Mouse (Mus musculus): ENCODE data around the gene Pde4dip. TPM values are rescaled to one million over a fixed set of nuclear protein-coding genes. Genes with fewer than 3 reads are reported as not detected.

Pde4dip gene
- polyA plus RNA-seq, 1 experiment from 2014 or later, result 6.0 TPM

DNA sequence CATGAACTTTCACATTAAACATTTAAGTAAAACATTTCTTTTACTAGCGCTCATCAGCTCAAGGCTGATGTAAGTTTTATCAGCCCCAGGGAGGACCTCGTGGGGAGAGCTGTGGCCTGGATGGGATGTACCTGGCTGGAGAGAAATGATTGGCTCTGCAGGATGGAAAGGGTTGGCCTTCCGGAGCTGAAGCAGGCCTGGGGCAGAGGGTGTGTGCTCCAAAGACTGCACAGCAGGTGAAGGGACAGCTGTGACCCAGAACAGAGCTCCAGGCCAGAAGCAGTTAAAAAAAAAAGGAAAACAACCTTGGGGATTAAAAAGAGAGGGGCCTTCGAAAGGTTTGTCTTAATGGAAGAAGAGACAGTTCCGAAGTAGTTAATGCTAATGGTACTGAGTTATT, 13.7 kb downstream of the Pde4dip start:
- no peaks in the 10 kb centered on the region for H3K36me3 ChIP-seq (ENCODE audit: inconsistent target)
- WGBS (ENCODE audit: missing documents), result 97% methylated on average over 5 of the region's 5 CpGs

DNA sequence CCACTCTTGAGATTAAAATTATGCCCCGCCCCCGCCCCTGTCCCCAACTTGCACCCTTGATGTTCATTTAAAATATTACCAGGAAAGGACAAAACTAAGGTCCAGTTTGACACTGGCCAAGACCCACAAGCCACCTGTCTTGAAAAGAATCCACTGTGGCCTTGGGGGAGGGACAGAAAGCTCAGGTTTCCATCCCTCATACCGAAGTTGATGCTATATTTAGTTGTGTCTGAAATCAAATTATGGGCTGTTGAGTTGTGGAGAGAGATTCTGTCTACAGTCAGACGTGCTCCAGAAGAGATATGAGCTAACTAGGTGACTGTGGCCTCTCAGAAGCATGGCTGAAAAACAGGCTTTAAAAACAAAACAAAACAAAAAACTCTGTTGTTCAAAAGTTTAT, 18.8 kb downstream of the Pde4dip start:
- Histone ChIP-seq H3K79me2 (ENCODE audit: inconsistent target) (no peaks in the 10 kb centered on the region), H3K27ac (no peak overlapping the region), H3K4me3 (ENCODE audit: inconsistent target) (no peak overlapping the region), H3K36me3 (ENCODE audit: inconsistent target) (no peaks in the 10 kb centered on the region)
- WGBS (ENCODE audit: missing documents), result 76% methylated on average over 4 of the region's 4 CpGs

More for the DNA sequence above, 13.7 kb downstream of the Pde4dip start:
- Histone ChIP-seq H3K4me3 (ENCODE audit: inconsistent target) (no peak overlapping the region), H3K79me2 (ENCODE audit: inconsistent target) (no peaks in the 10 kb centered on the region), H3K27ac (no peak overlapping the region)

DNA sequence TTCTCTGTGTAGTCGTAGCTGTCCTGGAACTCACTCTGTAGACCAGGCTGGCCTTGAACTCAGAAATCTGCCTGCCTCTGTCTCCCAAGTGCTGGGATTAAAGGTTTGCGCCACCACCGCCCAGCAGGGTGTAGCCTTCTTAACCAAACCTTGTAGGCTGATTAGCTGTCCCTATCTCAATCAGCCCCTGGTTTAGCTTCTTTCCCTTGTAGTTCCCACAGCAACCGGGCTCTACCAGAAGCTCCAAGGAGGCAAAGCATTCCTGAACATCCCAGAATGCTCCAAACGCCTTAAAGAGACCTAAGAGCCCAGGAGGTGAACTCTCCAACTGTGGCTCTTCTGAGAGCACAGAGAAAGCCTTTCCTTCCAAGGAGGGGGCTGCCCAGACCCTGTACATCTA, 19.8 kb downstream of the Pde4dip start:
- no peak overlapping the region for H3K4me3 ChIP-seq (ENCODE audit: inconsistent target)
- whole genome bisulfite sequencing (ENCODE audit: missing documents), result 79% methylated on average over 5 of the region's 5 CpGs
- no peak overlapping the region for H3K27ac ChIP-seq
- no peaks in the 10 kb centered on the region for H3K79me2 ChIP-seq (ENCODE audit: inconsistent target)
- no peaks in the 10 kb centered on the region for H3K36me3 ChIP-seq (ENCODE audit: inconsistent target)

DNA sequence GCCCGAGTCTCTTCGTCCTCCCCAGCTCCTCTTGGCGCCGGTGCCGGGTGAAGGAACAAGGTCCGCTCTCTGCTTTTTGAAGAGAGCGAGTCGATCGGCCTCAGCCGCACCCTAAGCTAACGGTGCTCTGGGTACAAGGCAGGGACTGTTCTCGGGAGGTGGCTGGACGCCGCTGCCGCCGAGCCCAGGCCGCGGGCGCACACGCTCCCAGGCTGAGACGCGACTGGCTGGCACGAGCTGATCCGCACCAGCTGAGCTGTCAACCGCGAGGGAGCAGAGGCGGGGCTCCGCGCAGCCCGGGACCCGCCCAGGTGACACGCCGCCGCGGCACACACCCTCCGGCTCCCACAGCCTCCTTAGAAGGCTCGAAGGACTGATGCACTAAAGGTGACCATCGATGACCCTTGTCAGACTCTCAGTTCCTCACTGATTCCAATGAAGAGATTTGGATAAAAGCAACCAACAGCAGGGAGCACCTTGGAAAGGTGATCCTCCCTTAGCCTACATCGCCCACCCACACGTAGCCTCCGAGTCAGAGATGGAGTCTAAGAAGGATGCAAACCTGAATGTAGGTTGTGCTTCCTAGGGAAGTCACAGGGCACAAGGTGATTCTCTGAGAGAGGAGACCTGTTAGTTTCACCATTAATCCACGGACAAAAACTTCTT, 20.4 kb downstream of the Pde4dip start:
- no peak overlapping the region for H3K27ac ChIP-seq
- no peaks in the 10 kb centered on the region for H3K79me2 ChIP-seq (ENCODE audit: inconsistent target)
- H3K36me3 ChIP-seq (ENCODE audit: inconsistent target), result no peaks in the 10 kb centered on the region
- no peak overlapping the region for H3K4me3 ChIP-seq (ENCODE audit: inconsistent target)
- 5% methylated on average over 41 of the region's 42 CpGs for WGBS (ENCODE audit: missing documents)

DNA sequence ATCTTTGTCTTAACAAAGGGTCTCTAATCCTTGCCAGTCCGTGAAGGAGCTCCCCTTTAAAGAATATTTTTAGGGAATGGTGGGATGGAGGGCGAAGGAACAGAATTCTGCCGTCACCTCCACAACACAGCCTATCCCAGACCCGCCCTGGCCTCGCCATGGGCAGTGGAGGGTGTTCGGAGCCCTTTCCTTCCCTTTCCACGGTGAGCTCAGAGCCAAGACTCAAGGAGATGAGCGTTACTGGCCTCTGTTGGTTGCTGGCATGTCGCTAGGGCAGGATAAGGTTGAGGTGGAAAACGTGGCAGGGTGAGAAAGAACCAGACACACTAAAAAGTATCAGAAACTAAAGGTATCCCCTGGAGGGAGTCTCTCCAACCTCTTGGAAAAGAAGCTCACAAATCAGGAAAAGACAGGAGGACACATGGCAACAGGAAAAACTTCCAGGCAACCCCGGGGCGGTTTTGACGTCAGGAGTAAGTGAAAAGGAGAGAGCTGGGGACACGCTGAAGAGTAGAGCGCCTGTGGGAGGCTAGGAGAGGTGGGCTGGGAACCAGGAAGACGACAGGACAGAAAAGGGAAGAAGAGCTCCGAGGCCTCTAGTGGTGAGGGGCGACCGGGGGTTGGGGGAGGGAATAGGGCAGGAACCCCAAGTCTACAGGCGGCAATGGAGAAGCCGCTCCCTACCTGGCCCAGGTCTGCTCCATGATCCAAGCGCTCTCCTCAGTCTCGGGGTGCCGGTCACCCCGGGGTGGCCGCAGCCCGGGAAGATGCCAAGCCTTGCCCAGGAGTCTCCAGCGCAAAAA, 21.1 kb downstream of the Pde4dip start:
- WGBS (ENCODE audit: missing documents), result 9% methylated on average over 27 of the region's 28 CpGs
- Histone ChIP-seq H3K27ac (no peak overlapping the region), H3K36me3 (ENCODE audit: inconsistent target) (no peaks in the 10 kb centered on the region), H3K4me3 (ENCODE audit: inconsistent target) (no peak overlapping the region), H3K79me2 (ENCODE audit: inconsistent target) (no peaks in the 10 kb centered on the region)

DNA sequence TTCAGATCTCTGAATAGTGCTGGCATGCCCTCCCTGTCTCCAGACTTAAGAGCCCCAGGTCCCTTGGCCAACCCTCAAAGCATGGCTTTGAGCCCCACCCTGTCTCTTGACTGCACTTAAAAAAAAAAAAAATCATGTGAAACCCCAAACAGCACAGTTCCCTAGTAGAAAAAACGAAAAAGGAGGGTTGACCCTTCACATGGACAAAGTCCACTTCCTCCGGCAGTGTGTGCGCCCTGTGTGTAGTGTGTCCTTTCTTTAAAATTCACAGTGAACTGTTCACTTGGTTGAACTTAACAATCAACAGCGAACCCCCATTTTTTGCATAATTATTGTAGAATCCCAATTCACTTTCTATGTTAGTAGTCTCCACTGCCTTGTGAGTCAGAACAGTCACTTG, 21.8 kb downstream of the Pde4dip start:
- no peak overlapping the region for H3K27ac ChIP-seq
- H3K79me2 ChIP-seq (ENCODE audit: inconsistent target), result no peaks in the 10 kb centered on the region
- H3K4me3 ChIP-seq (ENCODE audit: inconsistent target), result no peak overlapping the region
- WGBS (ENCODE audit: missing documents), result 67% methylated on average over 4 of the region's 4 CpGs
- H3K36me3 ChIP-seq (ENCODE audit: inconsistent target), result no peaks in the 10 kb centered on the region

DNA sequence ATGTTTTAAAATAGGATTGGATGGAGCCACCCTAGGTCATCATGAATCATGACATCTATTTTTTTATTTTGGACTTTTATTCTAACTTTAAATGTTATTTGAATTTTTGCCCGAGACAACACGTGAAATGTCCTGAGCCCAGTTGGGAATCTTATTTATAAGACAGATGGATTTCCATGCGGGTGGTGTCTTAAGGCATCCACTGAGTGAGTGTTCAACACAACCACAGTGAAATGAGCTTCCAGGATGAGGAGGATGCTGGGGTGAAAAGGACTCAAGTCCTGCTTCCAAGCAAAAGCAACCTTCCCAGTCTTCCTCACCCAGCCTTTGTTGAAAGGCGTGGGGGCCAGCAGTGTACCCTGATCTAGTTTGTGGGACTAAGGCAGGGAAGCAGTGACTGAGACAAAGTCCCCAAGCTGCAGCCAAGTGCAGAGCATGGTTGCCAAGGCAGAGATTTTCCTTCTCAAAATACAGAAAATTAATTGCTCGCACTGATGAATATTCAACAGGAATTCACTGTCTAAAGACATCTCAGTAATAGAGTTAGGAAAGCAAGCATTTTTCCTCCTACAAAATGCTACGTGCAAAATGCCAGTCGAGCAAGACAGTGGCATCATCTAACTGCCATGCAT, 27.6 kb downstream of the Pde4dip start:
- 91% methylated on average over 7 of the region's 7 CpGs for WGBS (ENCODE audit: missing documents)
- Histone ChIP-seq H3K79me2 (ENCODE audit: inconsistent target) (no peaks in the 10 kb centered on the region), H3K27ac (no peak overlapping the region), H3K4me3 (ENCODE audit: inconsistent target) (no peak overlapping the region), H3K36me3 (ENCODE audit: inconsistent target) (no peaks in the 10 kb centered on the region)

DNA sequence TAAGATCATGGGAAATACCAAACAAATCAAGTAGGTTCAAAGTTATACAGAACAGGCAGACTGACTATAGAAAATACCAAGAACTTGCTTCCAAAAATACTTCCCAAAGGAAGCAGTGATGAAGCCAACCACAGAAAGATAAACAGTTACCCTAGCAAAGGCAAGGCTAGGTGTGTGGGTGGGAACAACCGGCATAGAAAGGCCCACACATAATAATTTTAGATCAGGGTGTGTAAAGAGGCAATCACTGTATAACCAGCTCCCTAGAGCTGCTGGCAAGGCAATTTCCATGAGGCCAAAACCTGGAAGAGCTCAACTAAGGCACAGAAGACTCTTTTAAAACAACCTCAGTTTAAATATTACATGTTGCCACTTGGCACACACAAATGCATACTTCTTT, 29.1 kb downstream of the Pde4dip start:
- H3K36me3 ChIP-seq (ENCODE audit: inconsistent target), result no peaks in the 10 kb centered on the region
- WGBS (ENCODE audit: missing documents), result 38% methylated on average over 1 of the region's 1 CpGs
- H3K79me2 ChIP-seq (ENCODE audit: inconsistent target), result no peaks in the 10 kb centered on the region
- no peak overlapping the region for H3K27ac ChIP-seq
- no peak overlapping the region for H3K4me3 ChIP-seq (ENCODE audit: inconsistent target)

DNA sequence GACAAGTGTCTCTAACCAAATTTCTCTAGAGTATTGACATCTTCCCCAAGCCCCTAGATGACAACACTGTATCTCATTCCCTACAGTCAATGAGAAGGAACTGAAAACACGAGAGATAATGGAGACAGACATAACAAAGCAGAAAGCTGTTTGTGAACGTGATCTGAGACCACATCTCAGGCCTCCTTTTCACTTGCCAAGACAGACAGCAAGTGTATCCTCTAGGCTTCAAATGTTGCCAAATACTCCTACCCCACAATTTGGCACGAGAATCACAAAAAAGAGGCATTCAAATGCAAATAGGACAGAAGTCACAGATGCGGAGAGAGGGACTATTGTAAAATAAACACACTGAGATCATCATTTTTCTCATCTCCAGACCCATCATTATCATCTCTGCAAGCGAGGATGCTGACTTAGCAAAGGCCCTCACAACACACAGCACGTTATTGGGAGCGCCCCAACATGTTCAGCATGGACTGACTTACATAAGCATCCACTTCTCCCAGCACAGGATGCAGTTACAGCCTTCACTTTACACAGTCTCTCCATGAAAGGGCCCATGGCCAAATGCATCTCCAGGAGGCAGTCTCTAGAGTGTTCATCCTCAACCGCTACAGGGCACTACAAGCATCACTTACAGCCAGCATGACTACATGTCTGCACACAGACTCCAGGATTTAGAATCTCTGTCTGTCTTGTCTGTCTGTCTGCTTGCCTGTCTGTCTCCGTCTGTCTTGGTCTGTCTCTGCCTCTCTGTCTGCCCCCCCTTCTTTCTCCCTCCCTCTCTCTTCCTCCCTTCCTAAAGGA, 33.7 kb downstream of the Pde4dip start:
- H3K4me3 ChIP-seq (ENCODE audit: inconsistent target), result no peak overlapping the region
- H3K36me3 ChIP-seq (ENCODE audit: inconsistent target), result no peaks in the 10 kb centered on the region

DNA sequence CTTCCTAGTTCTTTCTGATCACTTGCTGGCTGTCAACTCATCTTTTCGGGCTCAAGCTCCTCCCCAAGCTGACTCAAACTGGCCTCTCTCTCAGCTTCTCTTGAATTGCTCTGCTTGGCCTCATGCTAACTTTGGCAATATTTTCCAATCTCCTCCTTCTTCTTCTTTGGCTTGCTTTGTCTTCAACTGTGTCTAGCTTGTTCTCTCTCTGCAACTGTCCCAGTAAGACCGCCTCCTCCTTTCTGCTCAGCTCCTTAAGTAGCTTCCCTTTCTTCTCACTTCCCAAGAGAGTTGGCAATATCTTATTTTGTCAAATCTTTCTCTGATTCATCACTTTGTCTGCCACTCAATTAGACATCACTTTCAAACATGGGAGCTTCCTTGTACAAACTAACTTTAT, 36.7 kb downstream of the Pde4dip start:
- 97% methylated on average over 2 of the region's 2 CpGs for WGBS (ENCODE audit: missing documents)
- Histone ChIP-seq H3K4me3 (ENCODE audit: inconsistent target) (no peak overlapping the region), H3K27ac (no peak overlapping the region), H3K79me2 (ENCODE audit: inconsistent target) (no peaks in the 10 kb centered on the region), H3K36me3 (ENCODE audit: inconsistent target) (no peaks in the 10 kb centered on the region)

More for the DNA sequence above, 33.7 kb downstream of the Pde4dip start:
- 88% methylated on average over 9 of the region's 9 CpGs for WGBS (ENCODE audit: missing documents)
- Histone ChIP-seq H3K79me2 (ENCODE audit: inconsistent target) (no peaks in the 10 kb centered on the region), H3K27ac (no peak overlapping the region)

DNA sequence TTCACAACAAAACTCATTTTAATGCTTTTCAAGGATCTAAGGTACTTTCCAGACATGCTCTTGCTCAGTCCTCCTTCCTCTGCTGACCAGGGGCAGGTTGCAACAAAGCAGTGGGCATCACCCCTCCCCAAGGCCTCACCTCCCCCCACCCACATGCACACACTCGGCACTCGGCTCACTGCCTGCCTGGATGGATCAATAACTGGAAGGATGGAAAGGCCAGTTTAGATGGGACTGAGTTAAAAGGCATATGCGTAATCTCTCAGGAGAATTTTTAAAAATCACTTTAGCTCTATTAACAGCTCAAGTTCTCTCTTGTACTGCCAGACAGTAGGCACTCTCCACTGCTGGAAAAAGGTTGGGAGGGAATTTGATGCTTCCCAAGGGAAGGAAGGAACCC, 40.9 kb downstream of the Pde4dip start:
- WGBS (ENCODE audit: missing documents), result 84% methylated on average over 3 of the region's 3 CpGs
- H3K79me2 ChIP-seq (ENCODE audit: inconsistent target), result no peaks in the 10 kb centered on the region
- H3K36me3 ChIP-seq (ENCODE audit: inconsistent target), result no peaks in the 10 kb centered on the region
- H3K27ac ChIP-seq, result no peak overlapping the region
- no peak overlapping the region for H3K4me3 ChIP-seq (ENCODE audit: inconsistent target)

DNA sequence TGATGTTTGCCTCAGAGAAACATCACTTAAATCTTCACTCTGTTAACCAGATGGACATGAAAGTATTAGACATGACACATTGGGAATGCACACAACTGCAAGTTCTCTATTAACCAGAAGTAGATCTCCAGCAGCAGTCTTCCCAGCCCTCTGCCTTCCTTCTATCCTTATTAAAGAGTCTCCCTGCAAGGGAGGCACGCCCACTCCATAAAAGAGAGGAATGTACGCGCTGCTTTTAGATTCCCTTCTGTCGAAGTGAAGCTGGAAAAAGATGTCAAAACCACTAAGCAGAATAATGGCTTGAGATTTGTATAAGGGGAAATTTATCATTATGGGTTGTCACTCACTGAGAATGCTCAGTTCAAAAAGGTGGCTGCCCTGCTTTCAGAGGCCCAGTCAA, 42.1 kb downstream of the Pde4dip start:
- no peaks in the 10 kb centered on the region for H3K79me2 ChIP-seq (ENCODE audit: inconsistent target)
- H3K36me3 ChIP-seq (ENCODE audit: inconsistent target), result no peaks in the 10 kb centered on the region
- 87% methylated on average over 4 of the region's 4 CpGs for WGBS (ENCODE audit: missing documents)
- no peak overlapping the region for H3K27ac ChIP-seq
- no peak overlapping the region for H3K4me3 ChIP-seq (ENCODE audit: inconsistent target)

DNA sequence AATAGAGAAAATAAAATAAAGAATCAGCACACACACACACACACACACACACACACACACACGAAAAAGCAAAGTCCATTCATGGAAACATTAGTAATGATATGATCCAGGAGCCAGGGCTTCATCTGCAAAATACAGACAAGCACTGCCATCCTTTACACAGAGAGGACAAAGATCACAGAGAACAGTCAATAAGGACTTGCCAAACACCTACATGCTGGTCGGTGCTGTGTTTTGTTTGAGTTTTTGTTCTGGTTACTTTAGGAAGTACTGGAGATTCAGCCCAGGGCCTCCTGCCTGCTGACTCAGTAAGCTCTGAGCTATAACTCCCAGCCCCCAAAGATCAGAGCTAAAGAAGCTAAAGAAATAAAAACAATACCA, 43.7 kb downstream of the Pde4dip start:
- no peaks in the 10 kb centered on the region for H3K36me3 ChIP-seq (ENCODE audit: inconsistent target)
- H3K27ac ChIP-seq, result no peak overlapping the region
- no peaks in the 10 kb centered on the region for H3K79me2 ChIP-seq (ENCODE audit: inconsistent target)
- no peak overlapping the region for H3K4me3 ChIP-seq (ENCODE audit: inconsistent target)
- 82% methylated on average over 2 of the region's 2 CpGs for WGBS (ENCODE audit: missing documents)

DNA sequence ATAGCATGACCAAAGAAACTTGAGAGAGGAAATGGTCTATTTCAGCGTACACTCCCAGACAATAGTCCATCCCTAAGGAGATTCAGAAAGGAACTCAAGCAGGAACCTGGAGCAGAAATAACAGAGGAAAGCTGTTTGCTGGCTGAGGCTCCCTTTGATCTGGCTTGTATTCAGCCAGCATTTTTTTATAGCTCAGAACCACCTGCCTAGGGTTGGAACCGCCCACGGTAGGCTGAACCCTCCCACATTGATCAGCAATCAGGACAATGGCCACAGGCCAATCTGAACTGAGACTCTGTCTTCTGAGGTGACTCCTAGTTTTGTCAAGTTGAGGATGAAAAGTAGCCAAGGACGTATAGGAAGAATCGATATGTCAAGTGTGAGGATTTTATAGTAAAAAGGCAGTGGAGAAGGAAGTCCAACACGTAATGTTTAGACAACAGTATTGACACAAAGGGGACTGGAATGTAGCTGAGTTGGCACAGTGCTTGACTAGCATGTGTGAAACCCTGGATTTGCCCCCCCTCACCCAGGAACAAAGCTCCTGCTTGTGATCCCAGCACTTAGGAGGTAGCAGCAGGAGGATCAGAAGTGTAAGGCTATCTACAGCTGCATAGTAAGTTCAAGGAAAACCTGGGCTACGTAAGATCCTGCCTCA, 44.2 kb downstream of the Pde4dip start:
- 94% methylated on average over 7 of the region's 7 CpGs for WGBS (ENCODE audit: missing documents)
- Histone ChIP-seq H3K36me3 (ENCODE audit: inconsistent target) (no peaks in the 10 kb centered on the region), H3K79me2 (ENCODE audit: inconsistent target) (no peaks in the 10 kb centered on the region), H3K27ac (no peak overlapping the region), H3K4me3 (ENCODE audit: inconsistent target) (no peak overlapping the region)
